ENCODE assay signal across 14 mouse cellular contexts in genomic region chr13:48851719-48852118, GRCm38 (mm10).
"Had no signal": no experiment of that assay in that cellular context is flagged by ENCODE, and none has a peak within 500 bp of the region (broad histone marks: within the 10 kb centered on the region; RNA-seq: fewer than 3 reads in every experiment).

No protein-coding gene starts in this region.

- H3K4me2 ChIP-seq: limb, embryonic 12.5 days; liver, embryonic 13.5 days; midbrain, embryonic 12.5 days; stomach, embryonic 15.5 days had no signal

- H3K27ac ChIP-seq: kidney, postnatal 0 days; limb, embryonic 12.5 days; liver, embryonic 13.5 days; macrophage; midbrain, embryonic 12.5 days; stomach, embryonic 15.5 days had no signal

- H3K9ac ChIP-seq: limb, embryonic 12.5 days; liver, embryonic 13.5 days; liver, postnatal 0 days; midbrain, embryonic 12.5 days; stomach, embryonic 15.5 days had no signal

- H3K4me3 ChIP-seq: limb, embryonic 12.5 days; liver, embryonic 13.5 days; megakaryocyte, embryonic 14.5 days; midbrain, embryonic 12.5 days; stomach, embryonic 15.5 days had no signal

- DNase-seq: kidney, adult 8-10 months; kidney, postnatal 36 days; layer of hippocampus, adult 9-11 months; layer of hippocampus, postnatal 36 days; liver; liver, embryonic 13.5 days; liver, postnatal 0 days; right cerebral cortex, postnatal 14 days had no signal

- ATAC-seq: liver, postnatal 0 days had no signal

- H3K36me3 ChIP-seq: liver, embryonic 13.5 days; midbrain, embryonic 12.5 days; stomach, embryonic 15.5 days had no signal

- H3K9me3 ChIP-seq: limb, embryonic 12.5 days; liver, embryonic 13.5 days; megakaryocyte, embryonic 14.5 days; midbrain, embryonic 12.5 days; stomach, embryonic 15.5 days had no signal

- H3K27me3 ChIP-seq: limb, embryonic 12.5 days; liver, embryonic 13.5 days; megakaryocyte, embryonic 14.5 days; midbrain, embryonic 12.5 days; stomach, embryonic 15.5 days had no signal
